Mouse (Mus musculus): ENCODE measurements around the gene Skiv2l. TPM values are rescaled to one million over a fixed set of nuclear protein-coding genes. Genes with fewer than 3 reads are reported as not detected.

Gene Skiv2l
- polyA plus RNA-seq, 1 experiment from 2014 or later: 54.0 TPM

- Histone ChIP-seq H3K27me3 (no peaks in the 10 kb centered on the region), H3K4me2 (no peak overlapping the region), H3K9ac (no peak overlapping the region), H3K36me3 (no peaks in the 10 kb centered on the region), H3K9me3 (no peaks in the 10 kb centered on the region), H3K4me1 (no peaks in the 10 kb centered on the region), H3K4me3 (no peak overlapping the region), H3K27ac (no peak overlapping the region)
- WGBS: 90% methylated on average over 10 of the region's 10 CpGs
- no peak for ATAC-seq (ENCODE audit: borderline replicate concordance, extremely low read depth, low FRiP score, low TSS enrichment)
Measured at GRCm38 (mm10) chr17:34795016-34795415, 55.0 kb downstream of the Skiv2l start.

Small RNAs within 50 kb of the gene (microRNA-seq; reads per million reads assigned to microRNA genes)
- not detected for gene Mir6970
- gene Mir6971: 0.93 reads per million
- gene Mir6972: not detected

Other genes with a start within 250 kb of the Skiv2l start
- gene Rnf5, start 246.5 kb downstream of the Skiv2l start, polyA plus RNA-seq (2015; fragmentation: Nextera tagmentation; extraction: Ambion mirVana): 122 and 124 TPM in 2 replicates
- 51.8 and 51.9 TPM in 2 replicates for gene Agpat1, start 245.9 kb downstream of the Skiv2l start, polyA plus RNA-seq (2015; fragmentation: Nextera tagmentation; extraction: Ambion mirVana)
- gene Egfl8, start 234.2 kb downstream of the Skiv2l start, polyA plus RNA-seq (2015; fragmentation: Nextera tagmentation; extraction: Ambion mirVana): 2.2 and 2.8 TPM in 2 replicates
- gene Ppt2, start 221.7 kb downstream of the Skiv2l start, polyA plus RNA-seq (2015; fragmentation: Nextera tagmentation; extraction: Ambion mirVana): 21.0 and 22.4 TPM in 2 replicates
- gene Prrt1, start 220.7 kb downstream of the Skiv2l start, polyA plus RNA-seq (2015; fragmentation: Nextera tagmentation; extraction: Ambion mirVana): 0.16 and 0.46 TPM in 2 replicates
- gene Fkbpl, start 205.4 kb downstream of the Skiv2l start, polyA plus RNA-seq (2015; fragmentation: Nextera tagmentation; extraction: Ambion mirVana): 12.9 and 14.0 TPM in 2 replicates
- 84.6 and 85.8 TPM in 2 replicates for gene Atf6b, start 203.1 kb downstream of the Skiv2l start, polyA plus RNA-seq (2015; fragmentation: Nextera tagmentation; extraction: Ambion mirVana)
- gene Tnxb, start 179.7 kb downstream of the Skiv2l start, polyA plus RNA-seq (2015; fragmentation: Nextera tagmentation; extraction: Ambion mirVana): 0.59 and 0.77 TPM in 2 replicates
- 0.11 and 0.42 TPM in 2 replicates for gene C4b, start 106.3 kb downstream of the Skiv2l start, polyA plus RNA-seq (2015; fragmentation: Nextera tagmentation; extraction: Ambion mirVana)
- not detected in 2 replicates for gene Cyp21a1, start 45.6 kb downstream of the Skiv2l start, polyA plus RNA-seq (2015; fragmentation: Nextera tagmentation; extraction: Ambion mirVana)
- 32.7 and 33.7 TPM in 2 replicates for gene Stk19, start 13.3 kb downstream of the Skiv2l start, polyA plus RNA-seq (2015; fragmentation: Nextera tagmentation; extraction: Ambion mirVana)
- gene Dxo, start 13.2 kb downstream of the Skiv2l start, polyA plus RNA-seq (2015; fragmentation: Nextera tagmentation; extraction: Ambion mirVana): 63.0 and 63.3 TPM in 2 replicates
- gene Nelfe, start 181 bp upstream of the Skiv2l start, polyA plus RNA-seq (2015; fragmentation: Nextera tagmentation; extraction: Ambion mirVana): 92.6 and 95.7 TPM in 2 replicates
- 2.8 and 3.1 TPM in 2 replicates for gene Cfb, start 12.3 kb upstream of the Skiv2l start, polyA plus RNA-seq (2015; fragmentation: Nextera tagmentation; extraction: Ambion mirVana)
- 2.6 and 2.7 TPM in 2 replicates for gene Zbtb12, start 29.3 kb upstream of the Skiv2l start, polyA plus RNA-seq (2015; fragmentation: Nextera tagmentation; extraction: Ambion mirVana)
- not detected in 2 replicates for gene Gm20547, start 31.8 kb upstream of the Skiv2l start, polyA plus RNA-seq (2015; fragmentation: Nextera tagmentation; extraction: Ambion mirVana)
- 2.6 and 2.9 TPM in 2 replicates for gene C2, start 48.1 kb upstream of the Skiv2l start, polyA plus RNA-seq (2015; fragmentation: Nextera tagmentation; extraction: Ambion mirVana)
- gene Ehmt2, start 48.3 kb upstream of the Skiv2l start, polyA plus RNA-seq (2015; fragmentation: Nextera tagmentation; extraction: Ambion mirVana): 64.9 and 69.9 TPM in 2 replicates
- gene Slc44a4, start 64.3 kb upstream of the Skiv2l start, polyA plus RNA-seq (2015; fragmentation: Nextera tagmentation; extraction: Ambion mirVana): 0.94 and 1.5 TPM in 2 replicates
- 17.3 and 17.9 TPM in 2 replicates for gene Neu1, start 81.0 kb upstream of the Skiv2l start, polyA plus RNA-seq (2015; fragmentation: Nextera tagmentation; extraction: Ambion mirVana)
- 0.15 and 0.26 TPM in 2 replicates for gene Hspa1b, start 109.0 kb upstream of the Skiv2l start, polyA plus RNA-seq (2015; fragmentation: Nextera tagmentation; extraction: Ambion mirVana)
- gene Gm20481, start 119.7 kb upstream of the Skiv2l start, polyA plus RNA-seq (2015; fragmentation: Nextera tagmentation; extraction: Ambion mirVana): not detected in 2 replicates
- gene Hspa1a, start 121.9 kb upstream of the Skiv2l start, polyA plus RNA-seq (2015; fragmentation: Nextera tagmentation; extraction: Ambion mirVana): 3.4 and 3.8 TPM in 2 replicates
- gene Hspa1l, start 122.5 kb upstream of the Skiv2l start, polyA plus RNA-seq (2015; fragmentation: Nextera tagmentation; extraction: Ambion mirVana): 0.45 and 0.79 TPM in 2 replicates
- 210 and 216 TPM in 2 replicates for gene Lsm2, start 131.7 kb upstream of the Skiv2l start, polyA plus RNA-seq (2015; fragmentation: Nextera tagmentation; extraction: Ambion mirVana)
- gene Vars, start 150.8 kb upstream of the Skiv2l start, polyA plus RNA-seq (2015; fragmentation: Nextera tagmentation; extraction: Ambion mirVana): 128 and 129 TPM in 2 replicates
- gene Vwa7, start 166.4 kb upstream of the Skiv2l start, polyA plus RNA-seq (2015; fragmentation: Nextera tagmentation; extraction: Ambion mirVana): 0.14 and 0.25 TPM in 2 replicates
- gene Sapcd1, start 177.8 kb upstream of the Skiv2l start, polyA plus RNA-seq (2015; fragmentation: Nextera tagmentation; extraction: Ambion mirVana): 7.2 and 7.7 TPM in 2 replicates
- gene Msh5, start 196.5 kb upstream of the Skiv2l start, polyA plus RNA-seq (2015; fragmentation: Nextera tagmentation; extraction: Ambion mirVana): 4.4 TPM in 2 replicates
- gene Clic1, start 199.8 kb upstream of the Skiv2l start, polyA plus RNA-seq (2015; fragmentation: Nextera tagmentation; extraction: Ambion mirVana): 283 and 300 TPM in 2 replicates
- 330 and 333 TPM in 2 replicates for gene Ddah2, start 208.8 kb upstream of the Skiv2l start, polyA plus RNA-seq (2015; fragmentation: Nextera tagmentation; extraction: Ambion mirVana)
- 0.36 and 0.39 TPM in 2 replicates for gene Ly6g6c, start 215.2 kb upstream of the Skiv2l start, polyA plus RNA-seq (2015; fragmentation: Nextera tagmentation; extraction: Ambion mirVana)
- 0.67 and 0.93 TPM in 2 replicates for gene Mpig6b, start 216.0 kb upstream of the Skiv2l start, polyA plus RNA-seq (2015; fragmentation: Nextera tagmentation; extraction: Ambion mirVana)
- 0.96 and 1.2 TPM in 2 replicates for gene Ly6g6e, start 226.7 kb upstream of the Skiv2l start, polyA plus RNA-seq (2015; fragmentation: Nextera tagmentation; extraction: Ambion mirVana)
- 5.2 and 6.7 TPM in 2 replicates for gene Ly6g6d, start 227.9 kb upstream of the Skiv2l start, polyA plus RNA-seq (2015; fragmentation: Nextera tagmentation; extraction: Ambion mirVana)
- gene Ly6g6f, start 235.4 kb upstream of the Skiv2l start, polyA plus RNA-seq (2015; fragmentation: Nextera tagmentation; extraction: Ambion mirVana): 0.23 and 0.51 TPM in 2 replicates
- 94.8 and 95.6 TPM in 2 replicates for gene Abhd16a, start 239.1 kb upstream of the Skiv2l start, polyA plus RNA-seq (2015; fragmentation: Nextera tagmentation; extraction: Ambion mirVana)